Mouse (Mus musculus): ENCODE data around the gene Nfib.

DNA sequence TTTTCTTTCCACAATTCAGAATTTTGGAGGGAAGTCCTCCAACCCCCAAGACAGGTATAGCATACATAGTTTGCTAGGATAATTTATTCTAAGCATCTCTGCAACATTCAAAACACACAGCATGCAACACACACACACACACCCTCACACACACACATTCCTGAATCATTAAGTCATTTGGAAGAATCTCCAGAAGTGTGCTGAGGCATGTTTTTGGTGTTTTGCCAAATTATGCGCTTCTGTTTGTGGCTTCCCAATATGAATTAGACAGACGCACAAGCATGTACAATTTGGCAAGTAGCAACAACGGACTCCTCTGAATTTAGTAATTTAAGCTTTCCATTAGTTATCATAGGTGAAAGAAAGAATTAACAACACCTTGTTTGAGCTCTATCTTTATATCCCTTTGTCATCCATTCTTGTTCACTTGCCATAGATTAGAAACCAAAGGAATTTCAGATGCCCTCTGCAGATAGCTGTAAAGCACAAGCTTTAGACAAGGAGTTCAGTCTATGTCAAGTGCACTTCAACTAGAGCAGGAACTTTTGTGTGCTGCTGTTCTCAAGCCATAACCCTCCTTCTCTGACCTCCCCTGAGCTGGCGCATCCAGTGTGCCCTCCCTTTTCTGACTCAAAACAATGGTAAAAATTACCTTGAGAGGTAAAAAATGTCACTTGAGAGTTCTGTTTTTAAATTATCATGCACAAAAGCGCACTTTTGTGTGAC lies 235.2 kb downstream of the Nfib start:
- TF ChIP-seq POLR2A (IDR thresholded peaks at IDR 0.05; ENCODE audit: low read depth, low read length), result no peak
- TF ChIP-seq TBP (conservative IDR thresholded peaks at IDR 0.05; ENCODE audit: low read depth, low read length), result no peak
- TF ChIP-seq ZKSCAN1 (IDR thresholded peaks at IDR 0.05; ENCODE audit: borderline replicate concordance, low read depth, low read length), result no peak
- TF ChIP-seq CTCF (conservative IDR thresholded peaks at IDR 0.05 in 1 of 2, IDR thresholded peaks at IDR 0.05 in 1 of 2; ENCODE audit: low read depth in 2 of 2, low read length in 2 of 2), result no peak
- no peak for TF ChIP-seq UBTF (IDR thresholded peaks at IDR 0.05; ENCODE audit: low read depth, low read length)
- no peak for TF ChIP-seq EP300 (IDR thresholded peaks at IDR 0.05; ENCODE audit: low read length)
- no peak for TF ChIP-seq MYC (IDR thresholded peaks at IDR 0.05; ENCODE audit: low read depth, low read length)
- TF ChIP-seq TCF12 (IDR thresholded peaks at IDR 0.05; ENCODE audit: low read depth, low read length), result no peak
- TF ChIP-seq CHD1 (IDR thresholded peaks at IDR 0.05; ENCODE audit: low read depth, low read length), result no peak
- no peak for TF ChIP-seq USF2 (conservative IDR thresholded peaks at IDR 0.05; ENCODE audit: low read depth, low read length)
- TF ChIP-seq MEF2A (IDR thresholded peaks at IDR 0.05; ENCODE audit: borderline replicate concordance, low read depth, low read length), result no peak
- no peak for TF ChIP-seq MAZ (IDR thresholded peaks at IDR 0.05; ENCODE audit: low read depth, low read length)
- no peak for TF ChIP-seq NRF1 (IDR thresholded peaks at IDR 0.05; ENCODE audit: low read depth, low read length)
- TF ChIP-seq ELF1 (IDR thresholded peaks at IDR 0.05; ENCODE audit: low read depth, low read length), result no peak

Data from CH12.LX (cell line).